Mouse (Mus musculus): ENCODE data around the gene Acin1.

DNA sequence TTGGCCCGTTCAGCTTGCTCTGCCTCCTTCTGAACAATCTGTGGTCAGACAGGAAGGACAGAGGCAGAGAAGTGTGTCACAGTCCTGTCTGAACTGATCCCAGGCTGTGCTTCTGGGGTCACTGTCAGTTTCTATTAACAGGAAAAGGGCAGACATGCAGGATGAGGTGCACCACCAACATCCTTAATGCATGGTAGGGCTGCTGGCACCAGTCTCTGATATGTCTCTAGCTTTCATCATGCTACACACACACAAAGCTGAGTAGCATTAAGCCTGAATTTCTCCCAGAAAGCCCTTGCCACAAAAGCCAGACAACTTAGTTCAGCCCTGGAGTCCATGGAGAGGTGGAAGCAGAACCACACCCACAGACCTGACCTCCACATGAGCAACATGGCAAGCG, 43.7 kb downstream of the Acin1 start:
- no peak for TF ChIP-seq POLR2A (IDR thresholded peaks at IDR 0.05; ENCODE audit: borderline replicate concordance, insufficient read depth, low read length)
- TF ChIP-seq CTCF (IDR thresholded peaks at IDR 0.05; ENCODE audit: borderline replicate concordance, insufficient read depth, low read depth, low read length): no peak
